16 mouse cellular contexts compared by ENCODE assay signal in the genomic region with DNA sequence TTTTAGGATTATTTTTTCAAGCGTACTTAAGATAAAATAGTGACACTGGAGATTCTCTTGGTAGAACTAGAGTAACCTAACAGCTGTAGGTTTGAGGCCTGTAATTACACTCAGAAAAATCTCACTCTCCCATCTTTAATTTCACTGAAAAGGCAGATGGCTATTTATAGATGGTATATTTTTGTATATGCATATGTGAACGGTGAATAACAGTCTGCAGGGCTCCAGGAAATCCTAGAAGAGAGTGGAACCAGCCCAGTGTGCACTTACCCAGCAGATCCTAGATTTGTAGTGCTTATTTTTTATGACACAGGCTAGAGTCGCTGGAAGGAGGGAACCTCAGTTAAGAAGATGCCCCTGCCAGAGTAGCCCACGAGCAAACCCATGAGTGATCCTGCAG. TPM values are rescaled to one million over a fixed set of nuclear protein-coding genes. Genes with fewer than 3 reads are reported as not detected.
DNase-seq lines count a peak whose midpoint lies in the region; ATAC-seq and TF ChIP-seq lines count a peak whose summit lies in the region.
"Had no signal": no experiment of that assay in that cellular context is flagged by ENCODE, and none has a peak within 500 bp of the region (broad histone marks: within the 10 kb centered on the region; RNA-seq: fewer than 3 reads in every experiment).

No protein-coding gene starts in this region.

- H3K4me2 ChIP-seq in forebrain, postnatal 0 days (ENCODE audit: low read depth) = no peak overlapping the region
- no peak overlapping the region for H3K4me2 ChIP-seq in forebrain, embryonic 14.5 days (ENCODE audit: low read length)
- 0 out of 2 replicates have a peak overlapping the region, but pooled peaks have one; percentile 54 for H3K4me2 ChIP-seq in kidney, embryonic 15.5 days
- no peak overlapping the region for H3K4me2 ChIP-seq in limb, embryonic 15.5 days
- H3K4me2 ChIP-seq: liver, embryonic 13.5 days had no signal

- no peaks in the 10 kb centered on the region; the same call in 1 of the 2 replicates for H3K27me3 ChIP-seq in forebrain, postnatal 0 days (ENCODE audit: insufficient read depth, low read length)
- 0 out of 2 replicates have a peak, but pooled peaks cover 6% of the 10 kb centered on the region for H3K27me3 ChIP-seq in forebrain, embryonic 14.5 days (replicated peaks; ENCODE audit: control insufficient read depth, insufficient read depth, low read length)
- no peaks in the 10 kb centered on the region for H3K27me3 ChIP-seq in kidney, embryonic 15.5 days
- no peaks in the 10 kb centered on the region for H3K27me3 ChIP-seq in limb, embryonic 15.5 days

- no peak for DNase-seq in forebrain, postnatal 0 days
- DNase-seq in forebrain, embryonic 14.5 days (ENCODE audit: low spot score) = no peak
- DNase-seq in kidney, adult 8-10 months = no peak
- peak; percentile 80 for DNase-seq in brain, adult 2 months (ENCODE audit: low read depth, low spot score)
- no peak for DNase-seq in right cerebral cortex, postnatal 14 days
- DNase-seq: adrenal gland, postnatal 10 days; kidney, adult 18-20 months; liver, embryonic 13.5 days; right cerebral cortex, adult 18-20 months; thymus, adult 2 months had no signal

- no peak overlapping the region for H3K4me3 ChIP-seq in forebrain, postnatal 0 days (ENCODE audit: low read depth, low read length)
- H3K4me3 ChIP-seq in forebrain, embryonic 14.5 days (ENCODE audit: low read depth, low read length) = no peak overlapping the region
- H3K4me3 ChIP-seq in kidney, embryonic 15.5 days (replicated peaks) = no peak overlapping the region
- no peak overlapping the region for H3K4me3 ChIP-seq in limb, embryonic 15.5 days
- H3K4me3 ChIP-seq: liver, embryonic 13.5 days had no signal

- ATAC-seq in forebrain, postnatal 0 days = peak; percentile 49
- ATAC-seq in forebrain, embryonic 14.5 days = no peak
- no peak for ATAC-seq in kidney, embryonic 15.5 days (replicated peaks; ENCODE audit: low FRiP score)
- ATAC-seq in limb, embryonic 15.5 days (ENCODE audit: insufficient number of reproducible peaks, low FRiP score, low TSS enrichment, low read depth) = no peak
- no peak for ATAC-seq in granulocyte monocyte progenitor cell, adult 5-6 weeks (replicated peaks; ENCODE audit: poor library complexity, severe bottlenecking)

- no peak for TF ChIP-seq CTCF in forebrain, postnatal 0 days (IDR thresholded peaks at IDR 0.05; ENCODE audit: low read depth)

- H3K4me1 ChIP-seq in forebrain, postnatal 0 days (ENCODE audit: insufficient read depth) = peaks cover 5% of the 10 kb centered on the region
- peaks cover 13% of the 10 kb centered on the region for H3K4me1 ChIP-seq in forebrain, embryonic 14.5 days (ENCODE audit: control insufficient read depth, insufficient read depth, low read length)
- H3K4me1 ChIP-seq in kidney, embryonic 15.5 days = peaks cover 46% of the 10 kb centered on the region
- H3K4me1 ChIP-seq in limb, embryonic 15.5 days = peaks cover 54% of the 10 kb centered on the region

- no peak overlapping the region for H3K27ac ChIP-seq in forebrain, postnatal 0 days (ENCODE audit: low read depth, low read length)
- no peak overlapping the region for H3K27ac ChIP-seq in forebrain, embryonic 14.5 days (ENCODE audit: low read depth, low read length)
- H3K27ac ChIP-seq in kidney, embryonic 15.5 days = no peak overlapping the region
- H3K27ac ChIP-seq in limb, embryonic 15.5 days = 0 out of 2 replicates have a peak overlapping the region, but pooled peaks have one; percentile 17
- H3K27ac ChIP-seq: hindbrain, embryonic 14.5 days; liver, embryonic 13.5 days had no signal

- 58% methylated on average over 4 of the region's 4 CpGs for WGBS in forebrain, postnatal 0 days
- 68% methylated on average over 4 of the region's 4 CpGs for WGBS in forebrain, embryonic 14.5 days
- 44% methylated on average over 4 of the region's 4 CpGs for WGBS in kidney, embryonic 15.5 days
- 27% methylated on average over 4 of the region's 4 CpGs for WGBS in limb, embryonic 15.5 days

- H3K36me3 ChIP-seq in forebrain, postnatal 0 days (ENCODE audit: insufficient read depth) = no peaks in the 10 kb centered on the region
- no peaks in the 10 kb centered on the region for H3K36me3 ChIP-seq in forebrain, embryonic 14.5 days (ENCODE audit: control insufficient read depth, insufficient read depth, low read length)
- peaks cover 28% of the 10 kb centered on the region for H3K36me3 ChIP-seq in kidney, embryonic 15.5 days
- no peaks in the 10 kb centered on the region for H3K36me3 ChIP-seq in limb, embryonic 15.5 days

- H3K9me3 ChIP-seq in forebrain, postnatal 0 days (ENCODE audit: low read length) = no peaks in the 10 kb centered on the region
- H3K9me3 ChIP-seq in forebrain, embryonic 14.5 days (replicated peaks; ENCODE audit: control insufficient read depth, low read length) = no peaks in the 10 kb centered on the region
- H3K9me3 ChIP-seq in kidney, embryonic 15.5 days (replicated peaks) = no peaks in the 10 kb centered on the region
- no peaks in the 10 kb centered on the region for H3K9me3 ChIP-seq in limb, embryonic 15.5 days
- H3K9me3 ChIP-seq: liver, embryonic 13.5 days had no signal

- no peak overlapping the region for H3K9ac ChIP-seq in forebrain, postnatal 0 days
- H3K9ac ChIP-seq in forebrain, embryonic 14.5 days (ENCODE audit: low read length) = no peak overlapping the region
- H3K9ac ChIP-seq in kidney, embryonic 15.5 days = no peak overlapping the region
- H3K9ac ChIP-seq in limb, embryonic 15.5 days = no peak overlapping the region
- H3K9ac ChIP-seq: hindbrain, embryonic 14.5 days; liver, embryonic 13.5 days had no signal

RNA-seq across cellular contexts. Expression of a gene that starts 6.8 kb away (rescaled TPM):
- 8.6 and 13.9 TPM in 2 replicates for total RNA-seq in forebrain, postnatal 0 days (2014; rRNA removed)
- polyA plus RNA-seq in forebrain, postnatal 0 days (2015; fragmentation: Nextera tagmentation; extraction: Ambion mirVana) = 1.5 and 1.9 TPM in 2 replicates
- polyA plus RNA-seq in forebrain, embryonic 14.5 days (2014; fragmentation: Nextera tagmentation; extraction: Ambion mirVana) = 3.4 and 3.9 TPM in 2 replicates
- 19.1 and 19.5 TPM in 2 replicates for polyA plus RNA-seq in kidney, embryonic 15.5 days (2015; fragmentation: Nextera tagmentation; extraction: Ambion mirVana)
- polyA plus RNA-seq in limb, embryonic 15.5 days (2015; fragmentation: Nextera tagmentation; extraction: Ambion mirVana) = 7.1 and 10.3 TPM in 2 replicates
- total RNA-seq in granulocyte monocyte progenitor cell, adult 5-6 weeks (2014; fragmentation: Nextera tagmentation) = 4.3 and 4.9 TPM in 2 replicates
- total RNA-seq in granulocyte monocyte progenitor cell, adult 5-6 weeks (2017) = 2.8 and 4.6 TPM in 2 replicates

RNA-seq across cellular contexts. Expression of a gene that starts 27.1 kb away (rescaled TPM):
- total RNA-seq in forebrain, postnatal 0 days (2014; rRNA removed) = 5.4 and 11.2 TPM in 2 replicates
- polyA plus RNA-seq in forebrain, postnatal 0 days (2015; fragmentation: Nextera tagmentation; extraction: Ambion mirVana) = 6.5 and 13.8 TPM in 2 replicates
- 5.5 and 6.2 TPM in 2 replicates for polyA plus RNA-seq in forebrain, embryonic 14.5 days (2014; fragmentation: Nextera tagmentation; extraction: Ambion mirVana)
- polyA plus RNA-seq in kidney, embryonic 15.5 days (2015; fragmentation: Nextera tagmentation; extraction: Ambion mirVana) = 0.73 and 0.85 TPM in 2 replicates
- polyA plus RNA-seq in limb, embryonic 15.5 days (2015; fragmentation: Nextera tagmentation; extraction: Ambion mirVana) = 1.9 and 2.4 TPM in 2 replicates
- 0.41 and 2.8 TPM in 2 replicates for total RNA-seq in granulocyte monocyte progenitor cell, adult 5-6 weeks (2014; fragmentation: Nextera tagmentation)
- not detected in 2 replicates for total RNA-seq in granulocyte monocyte progenitor cell, adult 5-6 weeks (2017)
- total RNA-seq: neutrophil, adult 5-6 weeks had no signal
- polyA plus RNA-seq: C2C12 had no signal
